Mouse (Mus musculus): ENCODE measurements around the gene Lyzl4.
A peak's percentile ranks its signal among the peaks of the same experiment; 100 is the strongest.

Gene Lyzl4

DNA sequence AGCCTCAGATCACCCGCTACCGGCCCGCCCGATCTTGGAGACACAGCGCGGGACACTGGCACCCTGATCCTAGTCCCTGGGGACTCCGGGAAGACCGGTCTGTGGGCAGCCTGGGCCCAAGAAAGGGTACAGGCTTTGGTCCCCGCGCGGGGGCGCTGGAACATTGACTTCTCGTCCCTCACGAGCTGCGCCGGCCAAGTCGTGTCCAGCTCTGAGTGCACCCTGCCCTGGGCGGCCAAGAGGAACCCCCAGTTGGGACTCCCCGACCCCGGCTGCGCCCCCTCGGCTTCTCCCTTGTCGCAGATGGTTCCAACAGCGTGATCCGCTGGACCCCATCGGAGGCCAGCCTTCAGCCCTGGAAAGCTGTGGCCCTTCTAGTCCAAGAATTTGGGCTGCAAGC is at the start of gene Lyzl4:
TSS of gene Lyzl4 (minus strand) at position 96 of the 400 bp plus-strand sequence.
- no peak for DNase-seq (ENCODE audit: low spot score)

DNA sequence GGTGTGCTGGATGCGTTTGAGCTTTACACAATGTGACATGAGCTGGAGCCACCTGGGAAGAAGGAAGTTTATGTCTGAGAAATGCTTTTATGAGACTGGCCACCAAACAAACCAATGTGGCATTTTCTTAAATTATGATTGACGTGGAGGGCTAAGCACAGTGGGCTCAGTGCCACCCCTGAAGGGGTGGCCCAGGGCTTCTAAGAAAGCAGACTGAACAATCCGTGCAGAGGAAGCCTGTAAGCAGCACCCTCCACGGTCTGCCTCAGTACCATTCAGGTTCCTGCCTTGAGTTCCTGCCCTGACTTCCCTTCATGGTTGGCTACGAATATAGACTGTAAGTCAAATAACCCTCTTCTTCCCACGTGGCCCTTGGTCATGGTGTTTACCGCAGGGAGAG is 48.8 kb upstream of the Lyzl4 start:
- no peak for DNase-seq (ENCODE audit: low spot score)

DNA sequence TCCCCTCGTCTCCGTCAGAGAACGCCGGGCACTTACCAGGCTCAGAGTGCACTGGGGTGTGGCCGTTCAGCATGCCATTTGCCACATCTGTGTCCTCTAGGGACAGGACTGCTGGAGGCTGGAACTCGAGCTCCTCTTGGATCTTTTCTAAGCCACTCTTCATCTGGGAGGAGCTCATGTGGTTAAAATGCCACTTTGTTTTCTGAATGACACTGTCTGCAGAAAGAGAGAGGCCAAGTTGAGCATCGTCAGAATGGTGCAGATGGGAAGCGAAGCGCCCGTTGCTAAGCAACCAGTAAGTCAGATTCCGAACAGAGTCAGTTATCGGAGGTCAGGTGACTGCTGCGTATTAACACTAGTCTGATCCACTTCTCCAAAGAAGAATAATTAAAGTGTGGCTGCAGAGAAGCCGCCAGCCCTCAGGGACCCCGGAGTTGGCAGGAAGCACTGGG is 48.3 kb upstream of the Lyzl4 start:
- DNase-seq (ENCODE audit: low spot score): no peak

DNA sequence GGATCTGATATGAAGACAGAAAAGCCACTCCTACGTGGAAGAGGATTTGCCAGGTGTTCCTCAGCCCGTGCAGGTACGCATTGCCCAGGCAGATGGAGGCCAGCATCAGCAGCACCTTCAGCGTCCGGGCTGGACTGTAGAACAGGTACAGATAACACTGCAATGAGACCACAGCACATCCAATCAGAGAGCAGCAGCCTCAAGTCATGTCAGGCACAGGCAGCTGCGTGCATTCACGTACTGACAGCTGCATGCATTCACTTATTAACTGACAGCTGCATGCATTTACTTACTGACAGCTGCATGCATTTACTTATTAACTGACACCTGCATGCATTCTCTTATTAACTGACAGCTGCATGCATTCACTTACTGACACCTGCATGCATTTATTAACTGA is 42.8 kb upstream of the Lyzl4 start:
- DNase-seq (ENCODE audit: low spot score): no peak

DNA sequence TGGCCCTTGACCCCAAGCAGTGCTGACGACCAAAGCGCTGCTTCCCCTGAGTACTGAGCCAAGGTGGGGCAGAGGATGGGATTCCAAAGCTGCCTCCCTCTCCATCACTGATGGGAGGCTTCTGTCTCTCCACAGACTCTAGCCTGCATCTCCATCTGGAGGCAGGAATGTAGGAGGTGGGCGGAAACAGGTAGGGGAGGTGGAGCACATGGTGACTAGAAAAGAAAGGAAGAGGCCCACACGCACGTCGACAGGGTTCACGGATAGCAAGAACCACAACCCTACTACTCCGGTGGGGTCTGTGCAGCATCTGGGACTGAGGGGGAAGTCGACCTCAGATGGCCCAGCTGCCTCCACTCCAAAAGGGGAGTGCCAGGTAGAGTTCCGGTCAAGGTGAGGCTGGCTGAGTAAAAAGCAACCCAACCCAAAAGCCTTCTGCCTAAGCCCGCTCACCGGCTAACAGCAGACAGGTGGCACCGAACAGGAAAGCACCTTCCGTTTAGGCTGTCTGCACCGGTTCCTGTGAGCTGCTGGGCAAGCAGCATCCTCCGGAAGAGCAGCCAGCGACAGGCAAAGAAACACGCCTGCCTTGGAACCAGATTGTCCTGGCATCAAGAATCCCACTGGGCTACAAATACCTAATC is 40.3 kb upstream of the Lyzl4 start:
- DNase-seq (ENCODE audit: low spot score): no peak

DNA sequence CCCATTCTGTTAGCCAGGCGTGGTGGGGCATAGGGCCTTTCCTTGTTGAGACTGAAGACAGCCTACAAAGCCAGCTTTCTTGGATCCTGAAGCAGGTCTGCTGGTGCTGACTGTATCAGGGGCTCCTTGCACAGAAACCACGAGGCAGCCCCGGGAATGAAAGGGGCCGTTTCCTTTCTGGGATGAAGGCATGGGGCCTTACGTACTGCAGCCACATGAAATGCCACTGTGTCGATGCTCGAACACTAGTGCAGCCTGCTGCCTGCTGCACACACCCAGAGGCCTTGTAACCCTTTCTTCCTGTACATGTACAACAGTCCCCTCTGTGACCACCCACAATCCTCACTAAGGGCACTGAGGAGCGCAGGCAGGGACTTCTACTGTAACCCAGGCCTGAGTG is 39.3 kb upstream of the Lyzl4 start:
- no peak for DNase-seq (ENCODE audit: low spot score)

DNA sequence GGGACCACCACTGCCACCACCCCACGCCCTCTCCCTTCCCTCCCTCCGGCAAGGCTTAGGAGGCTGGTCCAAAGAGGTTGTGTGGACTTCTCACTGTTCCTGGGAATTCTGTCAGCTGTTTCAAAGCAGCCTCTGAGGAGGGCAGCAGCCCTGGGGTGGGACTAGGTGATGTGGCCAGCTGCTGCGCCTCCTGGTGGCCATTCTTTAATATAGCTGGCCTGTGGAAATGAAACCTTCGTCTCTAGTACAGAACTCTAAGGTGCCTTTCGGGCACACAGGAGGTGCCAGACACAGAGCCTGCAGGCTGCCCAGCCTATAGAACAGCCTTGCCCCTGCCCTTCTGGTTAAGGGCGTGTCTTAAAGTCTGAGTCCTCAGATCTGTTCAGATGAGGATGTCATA is 37.7 kb upstream of the Lyzl4 start:
- DNase-seq (ENCODE audit: low spot score): peak; percentile 27

DNA sequence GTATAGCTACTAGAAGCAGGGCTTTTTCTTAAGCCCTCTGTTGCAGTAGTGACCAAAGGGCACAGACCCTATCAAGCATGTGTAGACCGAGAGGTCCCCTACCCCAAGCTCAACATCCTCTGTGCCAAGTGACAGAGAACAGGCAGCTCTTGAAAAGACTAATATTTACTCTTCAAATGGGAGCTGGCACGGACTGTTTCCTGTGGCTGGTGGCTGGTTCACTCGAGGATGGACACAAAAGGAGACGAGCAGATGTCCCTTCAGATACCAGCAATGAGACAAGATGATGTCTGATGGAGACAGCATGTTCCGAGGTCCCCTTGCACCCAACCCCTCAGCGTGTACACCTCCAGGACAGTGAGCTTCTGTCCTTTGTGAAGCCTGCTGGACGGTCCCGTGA is 35.6 kb upstream of the Lyzl4 start:
- no peak for DNase-seq (ENCODE audit: low spot score)

DNA sequence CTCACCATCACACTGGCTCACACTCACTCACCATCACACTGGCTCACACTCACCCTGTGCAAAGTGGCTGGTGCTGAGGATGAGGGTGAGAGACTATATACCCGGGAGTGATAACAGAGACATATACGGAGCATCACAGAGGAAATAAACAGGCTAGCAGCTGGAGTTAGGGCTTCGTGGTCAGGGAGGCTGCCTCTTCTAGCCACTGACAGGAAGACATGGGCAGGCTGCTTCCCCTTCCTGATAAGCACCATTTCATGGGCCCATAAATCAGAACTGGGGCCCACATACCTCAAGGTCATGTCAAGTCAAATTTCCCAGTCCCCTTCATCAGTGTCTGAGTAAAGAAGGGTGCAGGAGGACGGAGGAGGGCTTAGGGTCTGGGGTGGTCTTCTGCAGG is 35.2 kb upstream of the Lyzl4 start:
- DNase-seq (ENCODE audit: low spot score): no peak

DNA sequence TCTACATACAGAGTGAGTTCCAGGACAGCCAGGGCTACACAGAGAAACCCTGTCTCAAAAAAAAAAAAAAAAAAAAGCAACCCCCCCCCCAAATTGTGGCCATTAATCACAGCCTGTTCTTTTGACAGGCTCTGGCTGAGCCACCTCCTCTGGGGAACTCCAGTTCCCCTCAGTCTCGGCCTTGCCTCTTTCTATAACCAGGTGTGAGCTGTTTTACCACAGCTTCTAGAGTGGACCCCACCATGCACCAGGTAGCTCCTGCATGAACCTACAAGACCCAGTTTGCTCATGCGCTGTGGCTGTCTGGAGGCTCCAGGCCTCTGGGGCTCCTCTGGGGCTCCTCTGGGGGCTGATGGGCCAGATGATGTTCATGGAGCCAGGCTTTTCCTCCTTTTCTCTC is 33.7 kb upstream of the Lyzl4 start:
- DNase-seq (ENCODE audit: low spot score): no peak

DNA sequence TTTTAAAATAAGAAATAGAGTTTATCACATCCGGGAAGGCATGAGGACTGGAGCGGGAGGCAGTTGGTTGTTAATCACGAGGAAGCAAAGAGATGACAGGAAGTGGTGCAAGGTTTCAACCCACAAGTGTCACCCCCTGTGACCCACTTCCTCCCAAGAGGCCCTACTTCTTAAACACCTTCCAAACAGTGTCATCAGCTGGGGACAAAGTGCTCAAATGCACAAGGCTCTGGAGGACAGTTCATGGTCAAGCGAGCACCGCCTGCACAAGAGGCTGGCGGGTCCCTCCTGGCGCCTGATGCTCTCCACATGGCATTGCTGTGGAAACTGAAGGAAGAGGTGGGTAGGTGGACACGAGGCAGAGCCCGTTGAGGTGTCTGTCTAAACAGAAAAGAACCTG is 33.1 kb upstream of the Lyzl4 start:
- no peak for DNase-seq (ENCODE audit: low spot score)

DNA sequence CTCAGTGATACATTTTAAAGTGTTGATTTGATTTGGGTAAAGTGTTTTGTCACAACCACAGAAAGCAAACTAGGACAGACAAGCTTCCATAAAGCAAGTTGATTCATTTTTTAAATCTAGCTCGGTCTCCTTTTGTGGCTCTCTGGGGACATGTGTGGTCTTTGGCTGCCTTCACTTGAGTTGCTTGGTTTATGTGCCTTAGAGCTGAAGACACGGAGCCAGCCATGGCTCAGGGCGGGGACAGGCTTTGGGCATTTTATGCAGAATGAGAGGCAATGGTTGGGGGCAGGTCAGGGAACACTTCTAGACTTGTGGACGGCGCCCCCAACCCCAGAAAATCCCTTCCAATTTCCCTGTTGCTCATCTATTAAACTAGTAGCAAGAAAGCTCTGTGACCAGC is 31.8 kb upstream of the Lyzl4 start:
- no peak for DNase-seq (ENCODE audit: low spot score)

DNA sequence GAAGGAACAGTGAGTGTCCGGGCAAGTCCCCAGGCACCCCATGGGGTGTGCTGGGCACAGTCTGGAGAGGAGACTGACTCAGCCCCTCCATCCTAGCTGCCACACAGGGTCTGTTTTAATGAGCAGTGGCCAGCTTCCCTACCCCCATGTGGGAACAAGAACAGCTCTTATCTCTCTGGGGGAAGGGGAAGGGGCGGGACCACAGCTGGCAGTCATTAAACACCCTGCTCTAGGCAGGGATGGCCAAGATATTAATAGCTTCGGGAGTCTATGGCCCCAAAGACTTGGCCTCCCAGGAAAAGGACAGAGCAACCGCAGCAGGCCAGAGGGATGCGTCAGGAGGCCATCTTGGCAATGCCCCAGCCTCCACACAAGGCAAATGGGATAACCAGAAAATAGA is 30.4 kb upstream of the Lyzl4 start:
- no peak for DNase-seq (ENCODE audit: low spot score)

DNA sequence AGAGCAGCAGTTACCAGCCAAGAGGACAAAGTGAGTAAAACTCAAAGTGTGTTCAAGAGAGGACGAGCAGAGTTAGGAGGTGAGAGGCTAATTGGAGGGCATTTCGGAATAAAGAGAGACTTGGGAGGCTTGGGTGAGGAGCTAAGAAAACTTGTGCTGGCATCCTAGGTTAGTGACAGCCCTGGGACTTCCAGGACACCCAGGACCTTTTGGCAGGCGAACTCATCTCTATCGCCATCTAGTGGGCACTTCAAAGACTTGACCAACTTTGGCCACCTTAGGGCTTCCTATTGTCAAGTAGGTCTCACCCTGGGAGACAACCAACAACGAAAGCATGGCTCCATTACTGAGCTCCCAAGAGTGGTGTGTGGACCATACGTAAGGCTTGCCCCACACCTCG is 29.4 kb upstream of the Lyzl4 start:
- DNase-seq (ENCODE audit: low spot score): peak; percentile 39

DNA sequence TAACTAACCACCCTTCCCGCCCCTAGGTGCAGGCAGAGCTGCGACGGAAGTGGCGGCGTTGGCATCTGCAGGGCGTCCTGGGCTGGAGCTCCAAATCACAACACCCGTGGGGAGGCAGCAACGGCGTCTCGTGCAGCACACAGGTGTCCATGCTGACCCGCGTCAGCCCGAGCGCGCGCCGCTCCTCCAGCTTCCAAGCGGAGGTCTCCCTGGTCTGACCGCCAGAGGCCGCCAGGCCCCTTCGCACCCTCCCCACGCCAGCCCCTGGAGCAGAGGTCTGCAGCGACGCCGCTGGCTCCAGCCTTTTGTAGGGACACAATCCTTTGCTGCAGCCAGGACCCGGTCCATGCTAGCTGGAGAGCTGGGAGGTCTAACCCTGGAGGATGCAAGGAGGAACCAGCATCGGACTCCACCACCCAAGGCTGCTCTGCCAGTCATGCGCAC is 27.5 kb upstream of the Lyzl4 start:
- DNase-seq (ENCODE audit: low spot score): no peak

DNA sequence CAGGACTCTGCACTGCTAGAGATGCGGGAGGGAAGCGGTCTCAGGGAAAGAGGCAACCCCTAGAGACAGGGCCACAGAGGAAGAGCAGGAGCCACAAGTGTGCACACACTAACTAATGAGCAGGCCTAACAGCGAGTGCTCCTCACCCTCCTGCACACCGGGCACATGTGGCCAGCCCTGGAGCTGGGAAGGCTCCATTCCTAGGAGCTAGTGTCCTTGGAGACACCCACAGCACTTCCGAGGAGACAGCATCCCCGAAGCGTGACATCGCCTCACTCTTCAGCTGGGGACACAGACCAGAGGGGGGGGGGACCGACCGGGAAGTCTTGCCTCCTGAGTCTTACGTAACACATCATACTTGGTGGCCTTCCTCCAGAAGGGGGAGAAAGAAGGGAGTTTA is 25.9 kb upstream of the Lyzl4 start:
- no peak for DNase-seq (ENCODE audit: low spot score)

DNA sequence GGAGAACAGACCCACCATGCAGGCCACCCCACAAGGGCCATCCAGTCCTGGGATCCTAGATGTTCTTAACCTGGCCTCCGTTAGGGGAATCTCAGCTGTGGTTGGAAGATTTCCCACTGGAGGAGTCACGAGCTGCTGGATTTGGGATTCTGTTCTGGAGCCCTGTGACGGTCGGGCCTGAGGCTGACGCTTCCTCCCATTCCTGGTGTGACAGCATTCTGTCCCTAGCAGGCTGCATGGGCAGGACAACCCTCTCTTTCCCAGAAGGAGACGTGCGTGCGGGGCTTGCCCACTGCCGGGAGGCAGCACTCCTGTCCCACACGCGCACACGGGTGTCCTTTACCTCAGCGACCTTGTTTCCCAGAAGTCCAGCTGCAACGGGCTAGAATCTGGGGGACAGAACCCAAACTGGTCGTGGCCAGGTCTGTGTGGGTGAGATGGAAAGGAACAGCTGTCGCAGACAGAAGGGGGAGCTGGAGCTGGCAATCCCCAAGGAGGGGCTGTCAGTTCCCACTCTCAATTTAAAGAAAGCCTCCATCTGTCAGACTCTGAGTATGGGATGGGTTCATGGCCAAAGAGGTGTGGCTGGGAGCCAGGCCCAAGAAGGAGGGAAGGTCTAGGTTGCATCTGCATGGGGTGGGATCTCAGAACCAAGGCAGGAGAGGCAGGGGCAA is 25.2 kb upstream of the Lyzl4 start:
- DNase-seq (ENCODE audit: low spot score): no peak

DNA sequence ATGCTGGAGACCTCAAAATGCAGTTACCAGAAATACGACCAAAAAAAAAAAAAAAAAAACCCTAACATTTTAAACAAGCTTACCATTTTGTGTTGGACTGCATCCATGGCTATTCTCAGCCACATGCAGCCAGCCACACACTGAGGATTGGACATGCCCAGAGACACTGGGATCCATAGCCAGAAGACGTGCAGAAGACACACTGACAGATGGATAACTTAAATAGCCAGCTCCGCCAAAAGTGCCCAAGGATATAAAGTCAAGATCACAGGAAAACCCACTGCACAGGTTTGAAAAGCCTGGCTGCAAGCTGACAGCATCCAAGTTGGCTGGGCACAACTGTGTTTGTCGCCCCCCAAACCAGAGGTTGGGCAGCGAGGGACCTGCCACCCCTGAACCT is 22.2 kb upstream of the Lyzl4 start:
- DNase-seq (ENCODE audit: low spot score): no peak

DNA sequence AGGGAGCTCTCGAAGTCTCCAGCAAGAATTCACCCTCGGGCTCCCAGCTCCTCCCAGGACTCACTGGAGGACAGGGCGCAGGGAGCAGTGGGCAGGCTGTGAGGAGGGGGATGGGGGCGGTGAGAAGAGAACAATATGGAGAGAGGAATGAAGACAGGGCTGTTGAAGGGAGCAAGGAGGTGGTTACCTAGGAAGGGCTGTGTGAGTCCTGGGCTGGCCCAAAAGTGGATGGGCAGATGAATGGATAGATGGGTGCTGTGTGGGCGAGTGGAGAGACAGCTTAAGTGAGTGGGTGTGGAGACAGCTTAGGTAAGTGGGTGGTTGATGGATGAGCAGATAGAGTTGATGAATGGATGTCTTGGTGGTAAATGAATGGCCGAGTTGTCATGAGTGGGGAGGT is 21.6 kb upstream of the Lyzl4 start:
- DNase-seq (ENCODE audit: low spot score): no peak

DNA sequence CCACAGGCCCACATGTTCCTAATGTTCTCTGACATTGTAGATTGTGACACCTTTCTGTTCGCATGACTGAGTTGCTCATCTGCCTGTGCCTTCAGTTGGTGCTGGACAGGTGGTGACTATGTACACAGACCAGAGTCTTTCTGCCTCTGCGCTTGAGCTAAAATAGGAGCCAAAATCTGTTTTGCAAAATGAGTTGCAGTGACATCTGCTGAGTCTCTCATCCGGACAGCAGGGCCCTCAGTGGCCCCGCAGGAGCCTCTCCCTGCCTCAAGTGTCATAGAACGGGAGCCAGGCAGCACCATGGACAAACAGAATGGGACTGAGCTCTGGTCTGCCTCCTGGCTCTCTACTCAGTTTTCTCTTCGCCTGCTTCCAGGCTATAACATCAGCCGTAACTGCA is 17.9 kb upstream of the Lyzl4 start:
- DNase-seq (ENCODE audit: low spot score): no peak

DNA sequence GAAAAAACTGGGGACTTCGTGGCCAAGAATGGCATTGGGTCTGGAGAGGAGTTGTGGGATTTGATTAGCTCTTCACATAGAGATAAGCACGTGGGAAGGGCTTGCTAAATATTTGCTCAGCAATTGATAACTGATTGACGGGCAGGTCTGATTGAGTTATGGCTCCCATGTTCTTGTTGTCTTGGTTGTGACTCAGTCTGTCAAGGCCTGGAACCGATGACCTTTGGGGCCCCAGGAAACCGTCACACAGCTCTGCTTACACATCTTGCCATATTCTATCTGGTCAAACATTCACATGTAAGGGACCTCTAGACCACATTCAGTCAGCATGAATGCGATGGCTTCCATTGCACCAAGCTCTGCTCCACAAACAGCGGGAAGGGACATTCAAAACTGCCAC is 16.4 kb upstream of the Lyzl4 start:
- no peak for DNase-seq (ENCODE audit: low spot score)

DNA sequence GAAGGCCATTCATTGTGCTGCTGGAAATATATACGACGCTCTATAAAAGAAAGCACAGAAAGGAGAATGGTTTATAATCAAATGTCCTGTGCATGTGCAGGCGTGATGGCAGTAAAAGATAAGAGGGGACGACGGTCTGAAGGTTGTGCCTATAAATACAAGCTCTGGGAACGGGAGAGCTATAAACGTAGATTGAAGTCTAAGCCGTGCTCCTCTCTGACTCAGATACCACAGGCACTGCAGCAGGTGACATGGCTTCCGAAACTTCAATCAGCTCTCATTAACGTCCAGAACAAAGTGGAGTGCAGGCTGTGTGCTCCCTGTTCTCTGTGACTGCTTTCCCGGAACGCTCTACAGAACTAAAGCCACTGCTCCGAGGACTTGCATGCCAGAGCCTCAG is 15.2 kb upstream of the Lyzl4 start:
- no peak for DNase-seq (ENCODE audit: low spot score)

DNA sequence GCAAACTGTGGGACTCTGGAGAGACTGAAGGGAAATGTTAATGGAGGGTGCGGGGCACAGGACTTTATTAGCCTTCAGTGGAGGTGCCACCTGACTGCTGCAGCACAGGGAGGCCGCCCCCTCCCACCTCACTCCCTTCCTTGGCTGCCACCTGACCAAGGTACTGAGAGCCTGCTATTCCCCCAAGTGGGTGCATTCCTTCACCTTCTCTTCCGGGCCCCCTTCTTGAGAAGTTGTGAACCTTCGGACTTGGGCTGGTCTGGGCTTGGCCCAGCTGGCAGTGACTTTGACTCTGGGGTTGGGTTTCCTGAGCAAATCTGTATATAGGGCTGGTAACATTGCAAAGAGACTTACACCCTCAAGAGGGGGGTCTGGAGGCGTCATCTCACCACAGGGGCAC is 14.4 kb upstream of the Lyzl4 start:
- DNase-seq (ENCODE audit: low spot score): no peak

DNA sequence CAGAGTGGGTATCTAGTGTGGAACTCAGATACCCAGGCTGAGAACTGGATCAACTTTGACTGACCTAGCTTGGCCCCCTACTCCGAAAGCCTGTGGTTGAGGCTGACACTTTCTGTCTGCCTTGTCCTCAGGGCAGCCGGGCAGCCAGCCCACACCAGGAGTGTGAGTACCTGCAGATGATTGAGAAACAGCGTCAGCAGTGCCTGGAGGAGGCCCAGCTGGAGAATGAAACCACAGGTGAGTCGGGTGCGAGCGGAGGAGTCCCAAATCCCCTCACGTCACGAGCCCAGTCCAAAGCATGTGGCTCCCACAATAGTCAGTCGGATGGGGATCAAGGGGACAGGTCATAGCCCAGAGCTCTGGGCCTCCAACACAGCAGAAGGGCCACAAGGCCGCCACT is 11.8 kb upstream of the Lyzl4 start:
- no peak for DNase-seq (ENCODE audit: low spot score)

Measured in c-Kit-positive CD71-positive TER-119-positive erythroid progenitor cells, embryonic 14.5 days (primary cell).